Mouse (Mus musculus) activated CD4-positive, CD25-positive, alpha-beta regulatory T cell, adult 4 months (primary cell): ENCODE measurements around the gene Psmd14. TPM values are rescaled to one million over a fixed set of nuclear protein-coding genes. Genes with fewer than 3 reads are reported as not detected.

Source experiments
- ATAC-seq: one replicate; pipeline ENCODE4 v1.8.0; 2017
- polyA plus RNA-seq, 2 experiments: library from polyadenylated mRNA; unstranded; fragments of 100-300 nt; shearing (Covaris generic); gene quantifications; one replicate each; pipeline ENCODE4 v1.2.1; 2017

Gene Psmd14
- polyA plus RNA-seq = 100 to 1,000 TPM; 224 to 238 TPM

DNA sequence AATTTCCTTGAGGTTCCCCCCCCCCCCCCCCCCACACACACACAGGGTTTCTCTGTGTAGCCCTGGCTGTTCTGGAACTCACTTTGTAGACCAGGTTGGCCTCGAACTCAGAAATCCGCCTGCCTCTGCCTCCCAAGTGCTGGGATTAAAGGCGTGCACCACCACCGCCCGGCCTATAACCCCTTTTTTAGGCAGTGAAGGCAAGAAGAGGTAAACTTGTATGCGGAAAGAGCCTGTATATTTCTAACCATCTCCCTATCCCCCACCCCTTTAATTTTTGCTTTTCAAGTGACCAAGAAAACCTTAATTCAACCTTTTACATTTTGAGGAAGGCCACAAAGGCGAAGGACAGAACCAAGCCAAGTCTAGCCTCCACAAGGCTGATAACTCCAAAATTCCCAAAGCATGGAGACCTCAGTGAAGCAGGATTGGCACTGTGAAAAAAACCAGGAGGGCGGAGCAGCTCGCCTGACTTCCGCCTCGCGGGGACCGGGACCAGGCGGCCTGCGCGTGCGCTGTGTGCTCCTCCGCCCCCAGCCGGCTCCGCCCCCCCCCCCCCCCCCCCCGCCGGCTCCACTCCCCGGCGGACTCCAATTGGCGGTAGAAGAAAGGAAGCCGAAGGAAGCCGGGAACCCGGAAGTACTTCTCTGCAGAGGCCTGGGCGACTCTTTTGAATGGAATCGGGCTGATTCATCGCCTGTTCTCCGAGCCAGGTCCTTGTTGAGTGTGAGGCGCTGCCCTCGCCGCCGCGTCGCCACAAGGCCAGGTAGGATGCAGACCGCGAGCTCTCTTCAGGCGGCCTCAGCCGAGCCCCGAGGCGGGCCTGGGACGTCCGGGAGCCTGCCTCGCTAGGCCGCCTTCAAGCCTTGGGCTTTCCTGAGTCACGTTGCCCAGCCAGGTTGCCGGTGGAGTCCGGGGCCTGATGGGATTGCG, at the start of gene Psmd14:
Psmd14 (plus strand) TSS at position 587 of the 933 bp plus-strand sequence.
- ATAC-seq = peak; percentile 94

DNA sequence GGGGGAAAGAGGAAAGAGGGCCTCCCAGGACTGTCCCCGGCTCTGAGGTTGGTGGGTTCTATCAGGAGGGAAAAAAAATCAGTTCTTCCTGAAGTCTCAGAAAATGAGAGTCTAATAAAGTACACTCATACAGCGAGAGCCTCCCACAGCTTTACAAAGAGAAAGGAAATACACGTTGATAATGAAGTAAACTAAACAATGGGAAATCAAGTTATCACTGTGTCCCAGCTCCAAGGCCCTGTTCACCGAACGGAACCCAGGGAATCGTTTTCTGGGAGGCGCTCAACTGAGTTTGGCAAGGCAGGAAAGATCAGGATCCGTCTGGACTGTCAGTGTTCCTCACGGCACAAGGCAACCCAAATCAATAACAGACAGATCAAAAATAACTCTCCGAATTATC, 48.7 kb upstream of the Psmd14 start:
- no peak for ATAC-seq

DNA sequence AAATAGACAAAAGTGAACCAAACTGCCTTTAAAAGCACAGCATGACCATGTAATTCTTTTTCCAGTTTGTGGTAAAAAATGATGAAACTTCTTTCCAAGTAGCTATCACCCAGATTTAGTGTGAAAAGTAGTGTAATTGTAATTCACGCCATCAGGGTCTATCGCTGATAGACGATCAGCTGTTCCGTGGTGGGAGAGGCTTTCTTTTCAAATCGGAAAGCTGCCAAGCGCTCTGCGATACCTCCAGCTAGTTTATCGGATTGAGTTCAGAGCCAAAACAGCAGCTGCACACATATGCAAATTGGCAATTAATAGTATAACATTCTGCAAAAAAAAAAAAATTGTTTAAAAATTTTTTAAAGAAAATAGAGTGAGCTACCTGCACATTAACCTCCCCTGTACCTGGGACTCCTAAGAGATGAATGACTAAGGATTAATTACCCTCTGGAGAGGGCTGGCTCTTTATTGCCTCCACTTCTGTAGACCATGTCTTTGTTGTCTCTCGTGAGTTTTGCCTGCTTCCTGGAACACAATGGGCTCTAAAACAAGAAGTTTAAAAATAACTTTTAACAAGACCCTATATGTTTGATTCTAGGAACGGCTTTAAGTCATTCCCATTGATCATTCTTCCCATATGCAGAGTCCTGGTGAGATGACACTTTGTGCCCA, 47.8 kb upstream of the Psmd14 start:
- no peak for ATAC-seq

DNA sequence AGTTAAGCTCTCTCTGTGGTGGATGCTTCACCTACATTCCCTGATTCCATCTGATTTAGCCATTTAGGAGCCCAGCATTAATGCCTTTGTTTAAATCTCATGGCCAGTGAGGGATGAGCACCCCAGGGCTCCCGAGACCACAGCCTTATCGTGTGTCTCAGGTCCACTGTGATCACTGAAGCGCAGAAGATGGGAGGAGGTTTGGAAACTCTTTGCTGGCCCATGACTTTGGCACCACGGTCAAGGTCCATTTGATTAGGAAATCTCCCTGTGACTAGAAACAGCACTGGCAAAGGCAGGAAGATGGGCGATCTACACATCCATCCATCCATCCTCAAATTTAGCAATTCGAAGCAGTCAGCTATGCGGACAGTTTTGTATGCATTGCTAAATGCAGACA, 44.1 kb upstream of the Psmd14 start:
- ATAC-seq = no peak

DNA sequence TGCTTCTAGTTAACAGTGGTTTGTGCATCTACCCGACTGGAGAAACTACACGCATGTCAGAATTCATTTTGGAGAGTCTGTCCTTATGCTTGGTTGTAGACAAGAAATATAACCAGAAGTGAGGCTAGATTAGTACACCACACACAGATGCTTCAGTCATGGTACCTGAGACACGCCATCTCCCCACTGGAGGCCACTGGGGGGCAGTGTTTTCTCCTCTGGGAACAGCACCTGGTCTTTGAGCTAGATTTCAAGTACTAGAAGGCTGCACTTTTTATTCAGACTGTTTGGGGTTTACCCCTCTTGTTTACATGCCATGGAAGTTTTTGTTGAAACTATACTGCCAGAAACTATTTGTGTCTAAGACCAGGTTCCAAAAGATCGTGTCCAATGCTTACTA, 43.2 kb upstream of the Psmd14 start:
- peak; percentile 68 for ATAC-seq

DNA sequence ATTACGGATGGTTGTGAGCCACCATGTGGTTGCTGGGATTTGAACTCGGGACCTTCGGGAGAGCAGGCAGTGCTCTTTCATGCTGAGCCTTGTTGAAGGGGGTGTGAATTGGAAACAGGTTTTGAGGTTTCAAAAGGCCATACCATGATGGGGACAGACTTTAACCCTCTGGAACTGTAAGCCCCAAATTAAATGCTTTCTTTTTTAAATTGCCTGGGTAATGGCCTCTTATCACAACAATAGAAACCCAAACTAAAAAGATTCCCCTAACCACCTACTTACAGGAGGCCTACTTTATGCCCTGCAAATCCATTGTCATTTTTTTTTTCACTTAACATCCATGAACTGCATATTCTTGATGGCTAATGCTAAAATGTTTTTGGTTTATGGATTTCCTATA, 36.9 kb upstream of the Psmd14 start:
- ATAC-seq = no peak

DNA sequence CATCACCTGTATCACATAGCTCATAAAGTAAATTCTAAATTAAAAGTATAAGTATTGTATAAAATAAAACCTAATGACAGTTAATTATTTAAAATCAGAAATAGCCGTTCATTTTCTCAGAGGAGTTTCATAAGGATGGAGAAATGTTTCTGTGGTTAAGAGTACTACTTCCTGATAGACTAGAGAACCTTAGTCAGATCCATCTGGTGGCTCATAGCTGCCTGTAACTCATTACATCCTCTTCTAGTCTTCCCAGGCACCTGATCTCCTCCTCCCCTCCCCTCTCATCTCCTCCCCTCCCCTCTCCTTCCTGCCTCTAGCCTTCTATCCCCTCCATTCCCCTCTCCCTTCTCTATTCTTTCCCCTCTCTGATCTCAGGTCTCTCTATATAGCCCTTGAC, 29.9 kb upstream of the Psmd14 start:
- ATAC-seq = no peak

DNA sequence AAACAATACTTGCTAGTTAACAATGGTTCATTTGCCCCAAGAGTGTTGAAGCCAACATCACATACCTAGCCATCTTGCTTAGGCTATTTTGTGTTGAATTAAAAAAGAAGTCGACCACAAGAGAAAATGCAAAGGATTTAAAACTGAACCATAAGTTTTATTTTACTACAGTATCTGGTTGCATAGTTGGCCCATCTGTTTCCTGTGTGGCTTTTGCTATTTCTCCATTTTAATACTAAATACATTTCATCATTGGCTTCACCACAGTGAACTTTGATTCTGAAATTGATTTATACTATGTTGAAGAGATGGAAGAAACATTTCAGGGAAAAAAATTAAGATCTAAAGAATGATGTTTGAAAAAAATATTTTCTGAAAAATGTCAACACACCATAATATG, 25.0 kb upstream of the Psmd14 start:
- ATAC-seq = no peak

DNA sequence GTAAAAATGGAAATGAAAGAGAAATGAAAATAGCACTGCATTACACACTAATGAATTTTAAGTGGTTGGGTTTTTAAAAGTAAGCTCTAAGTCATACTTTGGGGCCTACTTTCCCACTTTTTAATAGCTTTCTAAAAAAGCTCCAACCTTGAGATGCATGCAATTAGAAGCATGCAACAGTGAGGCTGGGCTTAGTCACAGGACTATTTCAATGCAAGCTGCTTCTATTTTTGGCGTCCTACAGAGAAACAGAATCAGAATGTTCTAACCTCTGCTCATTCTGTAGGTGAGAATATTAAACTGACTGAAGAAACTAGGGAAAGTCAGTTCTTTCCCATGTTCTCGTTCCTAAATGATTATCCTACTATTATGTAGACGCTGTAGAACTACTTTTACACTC, 22.4 kb upstream of the Psmd14 start:
- no peak for ATAC-seq

DNA sequence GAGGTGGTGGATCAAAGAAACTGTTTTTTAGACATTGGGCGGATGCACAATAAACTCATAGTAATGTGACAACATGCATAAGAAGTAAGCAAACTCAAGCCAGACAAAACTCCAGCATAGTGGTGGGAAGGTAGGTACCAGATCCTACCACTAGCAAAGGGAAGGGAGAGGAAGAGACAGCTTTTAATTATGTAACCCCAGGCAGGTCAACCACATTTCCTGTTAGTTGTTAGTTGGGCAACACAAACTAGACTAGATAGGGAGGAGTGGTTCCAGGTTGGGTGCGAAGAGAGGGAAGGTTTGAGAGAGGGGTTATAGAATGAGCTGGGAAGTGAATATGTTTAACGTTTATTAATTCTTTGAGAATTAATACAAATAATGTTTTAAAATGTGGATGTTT, 1.9 kb upstream of the Psmd14 start:
- no peak for ATAC-seq

DNA sequence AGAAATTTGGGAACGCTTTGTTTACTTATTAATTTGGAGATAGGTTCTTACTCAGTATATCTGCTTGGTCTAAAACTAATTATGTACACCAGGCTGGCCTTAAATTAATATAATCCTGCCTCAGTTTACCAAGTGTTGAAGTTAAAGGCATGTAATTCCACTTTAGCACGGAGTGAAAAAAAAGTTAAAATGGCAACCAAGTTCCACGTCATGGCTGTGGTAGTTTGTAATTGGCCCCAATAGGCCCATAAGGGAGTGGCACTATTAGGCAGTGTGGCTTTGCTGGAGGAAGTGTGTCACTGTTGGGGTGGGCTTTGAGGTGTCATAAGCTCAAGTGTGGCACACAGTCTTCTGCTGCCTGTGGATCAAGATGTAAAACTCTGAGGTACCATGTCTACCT, 1.0 kb downstream of the Psmd14 start:
- peak; percentile 19 for ATAC-seq

DNA sequence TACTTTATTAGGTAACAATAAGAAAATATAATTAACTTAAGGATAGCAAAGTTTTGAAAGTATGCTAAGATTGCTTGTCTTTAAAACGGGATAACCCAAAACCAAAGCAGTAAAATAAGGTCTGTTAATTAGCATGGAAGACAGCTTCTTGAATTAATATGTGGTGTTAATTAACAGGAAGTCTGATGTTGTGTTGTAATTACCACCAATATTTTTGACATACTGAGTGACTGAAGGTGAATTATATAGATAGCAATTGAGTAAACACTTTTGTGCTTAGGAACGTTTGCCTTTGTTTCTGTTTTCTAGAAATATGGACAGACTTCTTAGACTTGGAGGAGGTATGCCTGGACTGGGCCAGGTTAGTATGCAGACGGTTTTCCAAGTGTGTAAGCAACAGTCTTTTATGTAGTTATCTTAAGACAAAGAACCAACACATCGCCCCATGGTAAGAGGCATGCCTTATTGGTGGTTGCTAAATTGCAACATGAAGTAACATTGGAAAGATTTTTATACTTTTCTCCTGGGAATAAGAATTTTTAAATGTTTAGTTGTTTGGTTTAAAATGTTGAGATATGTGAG, 11.0 kb downstream of the Psmd14 start:
- no peak for ATAC-seq

DNA sequence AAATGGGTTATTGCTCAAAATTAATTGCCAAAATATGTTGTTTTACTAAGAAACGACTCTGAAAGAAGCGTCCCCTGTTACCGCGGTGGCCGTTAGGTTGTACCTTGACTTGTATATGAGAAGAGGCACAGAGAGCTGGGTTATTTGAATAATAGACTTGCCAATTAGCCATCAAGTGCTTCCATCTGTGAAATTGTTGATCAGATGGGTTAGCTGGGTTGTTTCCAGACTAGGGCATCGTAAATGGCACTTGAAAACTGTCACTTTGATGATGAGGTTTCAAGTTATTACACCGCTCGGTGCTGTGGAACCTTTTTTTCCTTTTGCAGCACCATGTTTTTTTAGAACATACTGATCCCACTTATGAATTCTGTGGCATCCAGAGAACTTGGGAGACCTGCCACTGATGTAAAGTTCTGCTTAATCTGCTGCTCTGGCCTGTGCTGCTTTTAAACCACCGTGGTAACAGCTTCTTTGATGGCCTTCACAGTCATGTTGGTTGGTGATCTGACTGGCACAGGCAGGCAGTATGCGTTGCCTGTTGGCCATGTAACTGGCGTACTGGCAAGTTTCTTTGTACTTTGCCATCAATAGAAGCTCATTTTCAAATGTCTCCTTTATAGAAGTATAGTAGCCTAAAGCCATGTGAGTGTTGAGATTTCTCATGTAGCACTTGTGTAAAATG, 21.4 kb downstream of the Psmd14 start:
- ATAC-seq = no peak

DNA sequence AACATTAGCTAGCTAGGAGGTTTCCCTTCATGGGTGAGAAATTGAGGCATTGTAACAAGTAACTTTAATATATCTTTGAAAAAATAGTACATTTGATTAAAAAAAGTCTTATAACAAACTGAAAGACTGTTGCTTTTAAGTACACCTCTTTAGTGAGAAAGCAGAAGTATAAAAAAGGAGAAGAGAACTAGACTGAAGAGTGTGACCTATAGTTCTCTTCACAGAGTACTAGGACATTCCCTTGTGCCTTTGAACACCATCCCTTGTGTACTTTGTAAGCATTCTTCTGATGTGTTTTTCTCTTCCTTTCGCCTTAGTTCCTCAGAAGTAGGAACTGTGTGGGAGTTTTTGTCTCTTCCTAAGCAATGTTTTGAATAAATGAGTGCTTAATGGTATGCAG, 22.7 kb downstream of the Psmd14 start:
- ATAC-seq = no peak

DNA sequence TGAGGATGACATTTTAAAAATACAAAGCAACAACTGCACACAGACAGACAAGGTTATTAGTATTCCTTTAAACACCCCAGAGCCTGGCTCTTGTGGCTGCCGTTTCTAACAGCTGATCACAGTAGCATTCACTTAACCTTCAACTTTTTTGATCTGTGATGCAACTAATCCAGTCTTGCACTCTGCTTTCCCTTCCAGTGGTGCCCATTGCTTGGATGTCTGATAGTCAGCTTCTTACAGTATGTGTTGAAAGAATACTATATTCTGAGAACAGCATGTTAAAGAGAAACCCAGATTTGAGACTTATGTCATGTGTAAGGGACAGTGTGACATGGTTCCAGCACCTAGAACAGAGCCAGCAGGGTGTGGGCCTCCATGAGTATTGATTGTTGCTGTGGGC, 34.6 kb downstream of the Psmd14 start:
- no peak for ATAC-seq

DNA sequence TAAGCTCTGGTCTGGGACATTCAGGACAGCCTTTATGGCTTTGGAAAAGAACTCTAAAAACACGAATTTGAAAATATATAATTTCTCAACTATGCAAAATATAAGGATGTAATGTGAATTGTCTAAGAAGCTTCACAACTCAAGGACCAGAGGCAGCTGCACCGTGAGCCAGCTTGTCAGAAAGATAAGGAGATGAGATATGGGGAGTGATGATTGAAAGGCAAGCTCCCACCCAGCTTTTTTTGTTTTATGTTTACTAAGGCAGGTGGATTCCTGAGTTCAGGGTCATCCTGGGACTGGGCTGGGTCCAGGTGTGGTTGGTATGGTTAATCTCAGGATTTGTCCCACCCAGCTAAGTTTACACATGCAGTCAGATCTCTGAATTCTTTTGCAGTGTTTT, 35.1 kb downstream of the Psmd14 start:
- ATAC-seq = no peak

DNA sequence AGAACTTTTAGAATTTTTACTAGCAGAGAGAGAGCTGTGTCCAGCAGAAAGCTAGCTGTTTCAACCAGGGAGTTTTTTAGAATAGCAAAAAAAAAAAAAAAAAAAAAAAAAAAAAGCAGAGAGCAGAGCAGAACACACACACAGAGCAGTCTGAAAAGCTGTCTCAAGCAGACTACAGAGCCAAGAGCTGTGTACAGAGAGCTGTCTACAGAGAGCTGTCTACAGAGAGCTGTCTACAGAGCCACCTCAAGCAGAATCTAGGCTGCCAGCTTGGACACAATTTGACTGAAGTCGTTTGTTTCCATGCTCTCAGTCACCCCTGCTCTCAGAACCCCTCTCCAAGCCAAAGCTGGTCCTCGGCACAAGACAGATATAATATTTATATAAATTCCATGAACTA, 35.9 kb downstream of the Psmd14 start:
- ATAC-seq = no peak

DNA sequence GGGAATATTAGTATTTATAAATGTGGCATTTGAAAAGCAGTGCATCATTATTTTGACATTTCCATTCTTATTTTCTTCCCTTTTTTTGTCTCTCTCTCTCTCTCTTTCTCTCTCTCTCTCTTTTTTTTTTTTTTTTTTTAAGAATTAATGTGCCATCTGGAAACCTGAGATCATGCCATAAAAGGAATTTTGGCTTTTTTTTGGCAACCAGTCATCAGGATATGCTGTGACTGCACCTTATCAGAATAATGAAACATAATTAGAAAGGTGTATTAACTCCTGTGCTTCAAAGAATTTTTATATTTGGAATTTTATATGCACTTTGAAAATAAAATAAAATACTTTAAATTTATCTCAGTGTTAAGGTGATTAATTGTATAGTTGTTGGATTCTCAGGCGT, 39.2 kb downstream of the Psmd14 start:
- no peak for ATAC-seq

DNA sequence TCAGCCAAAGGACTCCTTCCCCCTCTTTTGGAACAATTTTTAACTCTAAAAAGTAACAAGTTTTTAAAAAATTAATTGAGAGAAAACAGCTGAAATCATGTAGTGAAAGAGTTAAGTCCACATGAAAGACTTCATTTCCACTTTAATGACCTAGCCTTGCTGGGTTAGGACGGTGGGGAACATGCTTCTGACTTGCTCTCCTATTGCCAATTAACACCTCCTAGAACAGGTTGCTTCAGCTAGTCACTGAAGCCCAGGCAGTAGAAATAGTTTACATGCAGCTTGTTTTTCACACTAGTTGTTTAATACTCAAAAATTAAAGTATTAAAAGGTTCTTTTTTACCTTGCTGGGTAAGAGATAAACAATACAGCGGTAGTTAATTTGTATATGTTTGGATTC, 39.8 kb downstream of the Psmd14 start:
- ATAC-seq = no peak

DNA sequence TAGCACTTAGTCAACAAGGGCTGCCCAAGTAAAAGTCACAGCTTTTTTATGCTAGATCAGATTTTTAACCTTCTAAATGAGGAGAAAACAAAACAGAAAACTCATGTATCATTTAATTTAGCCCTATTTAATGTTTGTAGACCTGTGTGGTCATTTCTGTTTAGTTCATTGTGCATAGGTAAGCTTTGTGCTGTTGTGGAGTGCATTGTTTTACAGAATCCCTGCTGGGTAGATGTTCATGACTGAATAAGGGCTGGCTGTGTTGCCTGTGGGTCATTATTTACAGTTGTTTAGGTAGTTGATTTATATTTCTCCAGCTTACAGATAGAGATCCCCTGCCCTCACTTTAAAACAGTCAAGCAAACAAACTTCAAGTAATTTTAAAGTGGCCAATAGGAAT, 40.9 kb downstream of the Psmd14 start:
- no peak for ATAC-seq

DNA sequence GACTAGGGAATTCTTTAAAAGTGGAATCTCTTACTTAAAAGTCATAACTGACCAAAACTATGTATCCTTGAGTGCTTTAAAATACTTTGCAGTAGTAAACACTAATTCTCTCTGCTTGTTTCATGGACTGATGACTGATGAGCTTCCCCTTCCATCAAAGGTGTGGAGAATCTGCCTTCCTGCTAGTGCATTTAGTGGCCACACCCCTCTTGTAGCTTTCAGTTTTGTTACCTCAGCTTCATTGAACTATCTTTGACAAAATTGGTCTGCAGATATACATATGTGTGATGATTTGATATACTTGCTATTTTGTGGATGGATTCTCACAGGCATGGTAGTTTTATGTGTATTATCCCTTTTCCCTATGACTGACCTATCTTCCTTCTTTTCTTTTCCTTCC, 43.5 kb downstream of the Psmd14 start:
- peak; percentile 62 for ATAC-seq

DNA sequence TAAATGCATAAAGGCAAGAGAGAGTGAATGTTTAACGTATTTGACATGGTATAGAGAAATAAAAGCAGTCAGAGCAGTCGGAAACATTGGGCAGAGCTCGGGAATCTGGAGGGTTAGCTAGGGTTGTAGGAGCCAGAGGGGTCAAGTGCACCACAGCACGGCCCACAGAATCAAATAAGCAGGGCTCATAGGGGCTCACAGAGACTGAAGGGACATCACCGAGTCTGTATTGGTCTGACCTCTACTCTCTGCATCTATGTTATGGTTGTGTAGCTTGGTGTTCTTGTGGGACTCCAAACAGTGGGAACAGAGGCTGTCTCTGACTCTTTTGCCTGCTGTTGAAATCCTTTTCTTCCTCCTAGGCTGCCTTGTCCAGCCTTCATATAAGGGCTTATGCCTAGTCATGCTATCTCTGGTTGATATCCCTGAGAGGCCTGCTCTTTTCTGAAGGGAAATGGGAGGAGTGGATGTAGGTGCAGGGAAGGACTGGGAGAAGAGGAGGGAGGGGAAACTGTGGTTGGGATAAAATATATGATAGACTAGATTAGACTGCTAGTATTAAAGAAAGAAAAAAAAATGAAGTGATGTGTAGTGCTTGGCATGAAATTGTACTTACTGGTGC, 47.9 kb downstream of the Psmd14 start:
- ATAC-seq = no peak

DNA sequence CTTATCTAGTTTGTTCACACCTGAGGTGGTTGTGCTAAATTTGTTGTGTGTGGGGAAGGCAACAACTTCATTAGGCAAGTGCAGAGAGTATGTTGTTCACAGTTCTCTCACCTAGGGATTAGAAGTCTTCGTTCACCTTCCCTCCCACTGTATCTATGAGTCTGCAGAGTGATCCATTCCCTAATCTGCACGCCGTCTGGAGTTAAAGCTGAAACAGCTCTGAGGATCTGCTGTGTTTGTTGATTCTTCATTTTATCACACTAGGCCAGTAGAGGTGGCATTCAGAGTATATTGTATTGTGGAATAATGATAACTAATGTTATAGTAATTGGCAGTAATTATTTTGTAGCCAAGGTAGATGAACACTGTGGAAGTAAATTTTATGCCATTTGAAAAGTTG, 48.5 kb downstream of the Psmd14 start:
- no peak for ATAC-seq
